Mouse (Mus musculus): Measurements from ENCODE around the gene Pirt.

GRCm38 (mm10) chr11:66945224-66945767 is 33.5 kb downstream of the Pirt start:
- TF ChIP-seq CTCF (conservative IDR thresholded peaks at IDR 0.05; ENCODE audit: low read length) (no peak), NANOG (IDR thresholded peaks at IDR 0.05; ENCODE audit: borderline replicate concordance, low read length) (no peak)
